Comparison of ENCODE assay signal across 7 mouse cellular contexts in genomic region chrX:94724192-94724971, GRCm38 (mm10). TPM values are rescaled to one million over a fixed set of nuclear protein-coding genes. Genes with fewer than 3 reads are reported as not detected.
A peak's percentile ranks its signal among the peaks of the same experiment; 100 is the strongest.
DNase-seq lines count a peak whose midpoint lies in the region; ATAC-seq and TF ChIP-seq lines count a peak whose summit lies in the region.
"Not testable (repeated sequence)": the region's sequence is repeated elsewhere in the genome, so short reads cannot be mapped to it uniquely, and the experiment has no call there.

TSS of gene Zxdb (plus strand) at chrX:94724569.

- H3K36me3 ChIP-seq in embryonic facial prominence, embryonic 11.5 days (replicated peaks; ENCODE audit: control insufficient read depth, insufficient read depth, low read depth, low read length); hindbrain, embryonic 15.5 days; limb, embryonic 12.5 days; neural tube, embryonic 13.5 days: not testable (repeated sequence)

- not testable (repeated sequence) for H3K4me1 ChIP-seq in embryonic facial prominence, embryonic 11.5 days (ENCODE audit: control insufficient read depth, insufficient read depth, low read length); hindbrain, embryonic 15.5 days (replicated peaks); limb, embryonic 12.5 days (replicated peaks); neural tube, embryonic 13.5 days (replicated peaks)

- peak within 1 kb of the TSS; percentile 14; the same call in 1 of the 2 replicates for H3K4me3 ChIP-seq in embryonic facial prominence, embryonic 11.5 days (ENCODE audit: low read depth, low read length)
- H3K4me3 ChIP-seq in gastrocnemius, adult 2 months = peak within 1 kb of the TSS; percentile 45; the same call in 1 of the 2 replicates
- not testable (repeated sequence) for H3K4me3 ChIP-seq in hindbrain, embryonic 15.5 days
- peak within 1 kb of the TSS; percentile 27 for H3K4me3 ChIP-seq in limb, embryonic 12.5 days (replicated peaks)
- H3K4me3 ChIP-seq in neural tube, embryonic 13.5 days = peak within 1 kb of the TSS; percentile 33

- not testable (repeated sequence) for H3K27ac ChIP-seq in embryonic facial prominence, embryonic 11.5 days (replicated peaks; ENCODE audit: low read depth, low read length); gastrocnemius, adult 2 months; hindbrain, embryonic 15.5 days (replicated peaks); limb, embryonic 12.5 days; neural tube, embryonic 13.5 days (replicated peaks)

- H3K27me3 ChIP-seq in embryonic facial prominence, embryonic 11.5 days (ENCODE audit: control insufficient read depth, insufficient read depth, low read length); hindbrain, embryonic 15.5 days; limb, embryonic 12.5 days; neural tube, embryonic 13.5 days: not testable (repeated sequence)

- not testable (repeated sequence) for H3K9ac ChIP-seq in embryonic facial prominence, embryonic 11.5 days (replicated peaks; ENCODE audit: low read length); hindbrain, embryonic 15.5 days; limb, embryonic 12.5 days (replicated peaks); neural tube, embryonic 13.5 days

- no CpG with 5 or more reads among the region's 60 CpGs for WGBS in embryonic facial prominence, embryonic 11.5 days
- no CpG with 5 or more reads among the region's 60 CpGs for WGBS in hindbrain, embryonic 15.5 days
- WGBS in limb, embryonic 12.5 days = no CpG with 5 or more reads among the region's 60 CpGs
- WGBS in neural tube, embryonic 13.5 days = no CpG with 5 or more reads among the region's 60 CpGs

- DNase-seq in embryonic facial prominence, embryonic 11.5 days (ENCODE audit: low spot score); gastrocnemius, adult 2 months; layer of hippocampus, adult 8-10 months (ENCODE audit: low spot score in 2 of 2): not testable (repeated sequence)

- peak; percentile 57 for ATAC-seq in embryonic facial prominence, embryonic 11.5 days (replicated peaks; ENCODE audit: insufficient number of reproducible peaks, low FRiP score, low TSS enrichment, low read depth)
- ATAC-seq in hindbrain, embryonic 15.5 days (ENCODE audit: low FRiP score, low read depth) = peak; percentile 78
- ATAC-seq in limb, embryonic 12.5 days (ENCODE audit: insufficient number of reproducible peaks, insufficient read depth, low FRiP score, low TSS enrichment, low read depth) = peak; percentile 67
- peak; percentile 62 for ATAC-seq in megakaryocyte, adult 5-6 weeks (ENCODE audit: poor library complexity, severe bottlenecking)
- ATAC-seq in neural tube, embryonic 13.5 days (ENCODE audit: low read depth) = peak; percentile 86

- TF ChIP-seq CTCF in gastrocnemius, adult 2 months (IDR thresholded peaks at IDR 0.05) = not testable (repeated sequence)

- intact Hi-C loops in gastrocnemius, adult 2 months (cut with DNase I) = not testable (repeated sequence)

- not testable (repeated sequence) for H3K9me3 ChIP-seq in embryonic facial prominence, embryonic 11.5 days (replicated peaks; ENCODE audit: control insufficient read depth, low read length); hindbrain, embryonic 15.5 days; limb, embryonic 12.5 days; neural tube, embryonic 13.5 days

- not testable (repeated sequence) for H3K4me2 ChIP-seq in embryonic facial prominence, embryonic 11.5 days (ENCODE audit: low read depth, low read length); hindbrain, embryonic 15.5 days; limb, embryonic 12.5 days; neural tube, embryonic 13.5 days

RNA-seq across cellular contexts. Expression of gene Zxdb, which starts in this region (rescaled TPM):
- 1.9 and 2.4 TPM in 2 replicates for polyA plus RNA-seq in embryonic facial prominence, embryonic 11.5 days (2014; fragmentation: Nextera tagmentation; extraction: Ambion mirVana)
- total RNA-seq in gastrocnemius, adult 2 months (2021) = 1 to 10 TPM; 2.8 to 3.2 TPM
- 1.7 and 1.8 TPM in 2 replicates for polyA plus RNA-seq in hindbrain, embryonic 15.5 days (2015; fragmentation: Nextera tagmentation; extraction: Ambion mirVana)
- total RNA-seq in layer of hippocampus, adult 8-10 months (2022) = 10 to 100 TPM; 16.9 to 19.6 (median 18.2) TPM
- 2.2 and 2.3 TPM in 2 replicates for polyA plus RNA-seq in limb, embryonic 12.5 days (2016; fragmentation: Nextera tagmentation; extraction: Ambion mirVana)
- total RNA-seq in megakaryocyte, adult 5-6 weeks (2015) = 6.9 and 7.8 TPM in 2 replicates
- 4.2 and 5.4 TPM in 2 replicates for total RNA-seq in megakaryocyte, adult 5-6 weeks (2017)
- 1.6 and 1.8 TPM in 2 replicates for polyA plus RNA-seq in neural tube, embryonic 13.5 days (2015; fragmentation: Nextera tagmentation; extraction: Ambion mirVana)
